Mouse (Mus musculus): ENCODE measurements around the gene Rbpjl.

The Rbpjl gene

DNA sequence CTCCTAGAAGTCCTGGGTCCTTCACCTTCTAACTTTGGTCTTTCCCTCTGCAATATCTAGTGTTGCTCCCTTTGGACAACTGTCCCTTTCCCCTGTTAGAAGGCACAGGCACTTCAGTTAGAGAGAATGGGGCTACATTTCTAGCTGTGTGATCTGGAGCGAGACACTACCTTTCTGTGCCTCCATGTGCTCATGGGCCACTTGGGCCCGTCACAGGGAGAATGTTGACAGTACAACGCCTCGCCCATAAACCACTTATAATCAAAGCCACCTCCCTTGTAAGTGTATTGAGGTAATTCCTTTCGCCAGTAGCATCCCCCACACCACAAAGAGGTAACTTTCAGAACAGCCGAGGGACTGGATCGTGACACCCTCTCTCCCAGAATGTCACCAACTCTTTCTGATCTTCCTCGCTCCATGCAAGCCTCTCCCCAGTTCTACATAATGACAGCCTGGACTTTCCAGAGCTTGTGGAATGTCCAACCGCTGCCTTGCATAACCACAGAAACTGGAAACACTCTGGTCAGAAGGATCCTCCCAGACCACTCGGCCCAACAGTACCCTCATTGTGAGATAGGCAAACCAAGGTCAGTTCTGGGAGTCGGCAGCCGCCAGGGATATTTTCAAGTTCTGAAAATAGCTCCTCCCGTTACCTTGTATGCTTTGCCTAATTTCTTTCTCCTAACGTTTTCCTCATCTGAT lies 46.6 kb downstream of the Rbpjl start:
- DNase-seq: no peak

DNA sequence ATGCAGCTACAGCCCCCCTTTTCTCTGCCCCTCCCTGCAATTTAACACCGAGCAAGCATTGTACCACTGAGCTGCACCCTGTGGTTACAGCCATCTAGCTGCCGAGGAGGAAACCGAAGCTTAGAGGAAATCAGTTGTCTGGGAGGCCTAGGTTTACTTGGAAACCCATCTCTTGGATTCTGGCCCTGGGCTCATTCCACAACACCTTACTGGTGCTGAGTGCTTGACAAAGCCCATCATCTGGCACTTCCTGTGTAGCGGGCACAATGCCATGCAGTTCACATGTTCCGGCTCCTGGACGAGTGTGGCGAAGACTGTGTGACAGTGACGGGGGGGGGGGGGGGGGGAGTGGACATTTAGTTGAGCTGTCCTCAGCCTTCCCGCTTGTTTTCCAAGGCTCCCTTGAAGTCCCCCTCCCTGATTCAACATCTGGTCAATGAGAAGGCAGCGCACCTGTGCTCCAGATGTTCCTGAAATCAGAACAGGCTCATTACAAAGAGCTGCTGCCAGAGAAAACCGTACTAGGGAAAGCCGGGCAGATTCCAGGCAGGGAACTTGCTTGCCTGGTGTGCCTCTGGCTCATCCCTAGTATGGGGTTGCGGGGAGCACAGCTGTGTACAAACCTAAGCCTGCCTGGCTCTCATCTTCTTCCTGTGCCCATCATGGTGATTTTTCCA lies 49.2 kb downstream of the Rbpjl start:
- DNase-seq: no peak

DNA sequence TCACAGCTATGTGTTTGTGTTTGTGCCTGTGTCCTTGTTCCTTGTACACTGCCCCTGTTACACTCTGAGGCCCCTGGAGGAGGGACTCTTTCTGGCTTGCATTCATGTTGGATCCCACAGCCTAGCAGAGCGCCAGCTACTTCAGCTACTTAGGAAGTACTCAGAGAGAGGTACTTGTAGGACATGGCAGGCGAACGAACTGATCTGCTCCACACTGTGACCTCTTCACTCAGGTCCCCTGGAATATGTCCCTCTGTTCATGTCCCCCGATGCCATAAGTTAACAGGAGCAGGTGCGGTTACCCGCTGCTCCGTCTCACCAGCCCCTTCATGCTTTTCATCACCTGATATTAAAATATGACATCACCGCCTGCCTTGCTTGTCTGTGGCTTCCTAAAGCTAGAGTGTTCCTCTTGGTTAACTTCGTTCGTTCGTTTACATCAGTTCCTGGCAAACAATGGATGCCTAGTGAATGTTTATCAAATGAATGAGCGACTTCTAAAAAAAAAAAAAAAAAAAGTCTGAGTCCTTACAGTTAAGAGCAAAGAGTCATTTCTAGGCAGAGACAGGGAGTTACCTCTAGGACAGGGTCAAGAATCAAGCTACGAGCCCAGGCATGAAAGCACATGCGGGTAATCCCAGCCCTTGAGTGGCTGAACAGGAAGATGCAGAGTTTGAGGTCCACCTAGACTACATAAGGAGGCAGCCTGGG lies 50.3 kb downstream of the Rbpjl start:
- DNase-seq: no peak

DNA sequence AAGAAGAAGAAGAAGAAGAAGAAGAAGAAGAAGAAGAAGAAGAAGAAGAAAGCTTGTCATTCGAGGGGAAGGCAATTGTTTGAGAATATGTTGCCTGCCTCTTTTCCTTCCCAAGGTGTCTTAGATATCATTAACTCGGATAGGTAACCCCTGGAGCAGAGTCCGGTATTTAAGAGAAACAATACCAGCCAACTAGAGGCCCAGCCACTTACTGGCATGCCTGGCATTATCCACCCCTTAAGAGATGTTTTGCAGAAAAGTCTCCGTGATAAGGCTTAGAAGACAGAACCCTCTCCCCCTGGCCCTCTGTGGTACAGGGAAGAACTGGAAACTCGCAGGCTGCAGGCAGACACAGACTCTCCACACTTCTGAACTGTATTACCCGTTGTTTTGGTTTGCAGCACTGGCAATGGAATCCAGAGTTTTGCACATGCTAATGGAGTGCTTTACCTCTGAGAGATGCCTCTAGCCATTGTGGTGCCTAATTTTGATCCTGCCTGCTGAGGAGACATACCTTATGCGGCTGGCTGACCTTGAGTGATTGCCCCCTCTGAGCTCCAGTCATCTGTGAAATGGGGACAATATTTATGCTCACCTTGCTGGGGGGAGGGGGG lies 51.1 kb downstream of the Rbpjl start:
- DNase-seq: no peak

DNA sequence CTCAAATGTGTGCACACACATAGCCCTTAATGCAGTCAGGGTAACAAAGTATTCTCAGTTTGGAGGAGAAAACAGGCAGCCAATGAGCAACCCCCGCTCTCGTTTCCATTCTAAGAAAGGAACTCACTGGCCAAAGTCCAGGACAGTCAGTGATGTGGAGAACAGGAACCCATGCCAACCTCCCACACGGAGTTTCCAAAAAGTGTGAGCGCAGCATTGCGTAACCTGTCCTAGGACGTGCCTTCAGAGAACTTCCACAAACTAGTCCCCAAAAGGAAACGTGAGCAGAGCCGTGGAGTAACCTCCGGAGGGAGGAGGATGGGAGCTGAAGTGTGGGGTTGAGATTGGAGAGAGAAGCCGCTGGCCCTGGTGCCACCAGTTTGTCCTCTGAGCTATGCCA lies 51.9 kb downstream of the Rbpjl start:
- no peak for DNase-seq

DNA sequence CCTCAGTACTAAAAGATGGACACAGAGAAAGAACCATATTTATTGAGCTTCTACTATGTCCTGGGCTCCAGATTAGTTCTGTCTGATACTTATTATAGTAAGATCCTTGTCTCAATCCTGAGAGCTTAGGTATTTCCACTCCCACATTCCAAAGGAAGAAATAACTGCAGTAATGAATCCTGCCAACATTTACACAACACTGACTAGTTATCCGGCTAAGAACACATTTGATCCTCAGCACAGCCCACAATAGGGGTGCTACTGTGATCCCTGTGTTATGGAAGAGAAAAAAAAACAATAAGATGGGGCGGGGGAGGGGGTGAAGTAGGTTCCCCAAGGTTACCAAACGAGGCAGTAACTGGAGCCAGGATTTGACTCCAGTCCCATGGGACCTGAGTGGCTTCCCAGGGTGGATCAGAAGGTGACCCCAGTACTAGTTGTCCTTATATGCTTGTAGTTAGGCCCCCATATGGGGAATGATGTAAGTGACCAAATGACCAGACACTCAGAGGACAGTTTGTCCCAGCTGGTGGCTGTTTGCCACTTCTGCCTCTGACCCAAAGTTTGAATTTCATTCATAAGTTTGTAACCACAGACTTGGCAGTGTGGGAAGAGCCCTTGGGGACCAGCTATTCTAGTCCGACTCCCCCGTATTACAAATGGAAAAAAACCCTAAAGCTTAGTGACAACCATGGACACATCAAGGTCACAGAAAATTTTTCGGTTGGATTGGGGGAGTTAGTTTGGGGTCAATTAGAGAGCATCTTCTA lies 52.7 kb downstream of the Rbpjl start:
- no peak for DNase-seq

DNA sequence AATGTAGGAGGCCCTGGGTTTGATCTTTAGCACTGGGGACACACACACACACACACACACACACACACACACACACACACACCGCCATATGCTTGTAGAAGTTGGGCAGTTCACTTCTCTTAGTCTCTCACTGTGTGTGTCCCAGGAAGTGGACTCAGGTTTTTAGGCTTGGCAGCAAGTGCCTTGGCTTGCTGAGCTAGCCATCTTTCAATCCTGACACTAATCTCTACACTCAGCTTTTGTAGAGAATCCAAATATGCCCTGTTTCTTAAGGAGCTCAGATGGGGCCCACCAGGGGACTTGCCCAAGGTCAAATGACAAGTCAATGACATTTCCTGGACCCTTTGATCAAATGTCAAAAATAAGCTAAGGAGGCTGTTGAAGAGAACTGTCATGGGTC lies 53.5 kb downstream of the Rbpjl start:
- no peak for DNase-seq

DNA sequence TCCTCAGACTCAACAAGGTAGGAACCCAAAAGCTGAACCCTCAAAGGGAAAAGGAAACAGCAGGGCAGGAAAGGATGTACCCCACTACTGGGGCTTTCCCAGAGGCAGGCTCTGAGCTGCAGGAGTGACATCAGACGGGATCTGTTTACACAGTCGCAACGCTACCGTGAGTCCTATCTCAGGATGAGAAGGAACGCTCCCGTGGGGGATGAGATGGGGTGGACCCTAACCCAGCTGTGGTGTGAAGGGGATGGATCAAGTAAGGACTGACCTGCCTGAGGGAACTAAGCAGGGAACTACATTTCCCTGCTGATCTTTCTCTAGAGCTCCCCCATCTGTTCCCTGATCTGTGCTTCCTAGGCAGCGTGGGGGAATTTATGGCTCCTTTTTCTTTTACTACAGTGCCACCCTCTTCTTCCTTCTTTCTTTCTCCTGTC lies 53.9 kb downstream of the Rbpjl start, which contains the start of gene Sys1:
Gene Sys1, plus strand, starts transcription at position 101 of the 437 bp plus-strand sequence.
- DNase-seq: no peak

DNA sequence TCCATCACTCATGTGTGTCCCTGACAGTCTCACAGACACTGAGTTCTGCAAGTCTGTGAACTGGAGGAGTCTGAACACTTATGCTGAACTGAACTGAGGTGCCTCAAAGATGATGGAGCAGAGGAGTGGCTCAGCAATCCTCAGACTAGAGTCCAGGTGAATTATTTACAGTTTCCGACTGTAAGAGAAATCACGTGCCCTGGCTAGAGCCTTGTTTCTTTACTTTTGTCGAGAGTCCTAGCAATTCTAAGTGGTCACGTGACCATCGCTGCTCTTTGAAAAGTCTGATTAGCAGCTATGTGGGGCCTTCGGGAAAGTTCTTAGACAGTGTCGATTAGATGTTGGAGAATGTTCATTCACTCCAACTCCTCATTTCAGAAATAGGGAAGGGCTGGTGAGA lies 55.0 kb downstream of the Rbpjl start:
- no peak for DNase-seq

DNA sequence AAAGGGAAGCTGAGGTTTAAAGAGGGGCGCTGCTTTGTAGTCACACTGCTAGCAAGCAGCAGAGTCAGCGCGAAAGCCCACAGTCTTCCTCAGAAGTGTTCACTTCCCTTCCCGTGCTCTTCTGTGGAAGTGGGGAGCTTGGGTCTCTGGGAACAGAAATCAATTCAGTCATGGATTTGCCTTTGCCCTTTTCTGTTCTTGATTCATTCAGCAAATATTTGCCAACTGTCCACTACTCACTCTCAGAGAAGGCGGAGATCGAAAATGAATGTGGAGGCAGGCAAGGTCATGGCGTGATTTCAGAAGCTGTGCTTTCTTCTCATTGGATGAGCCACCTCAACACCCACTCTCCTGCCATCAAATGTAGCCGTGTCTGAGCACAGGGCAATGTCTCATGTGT lies 55.6 kb downstream of the Rbpjl start:
- DNase-seq: no peak

DNA sequence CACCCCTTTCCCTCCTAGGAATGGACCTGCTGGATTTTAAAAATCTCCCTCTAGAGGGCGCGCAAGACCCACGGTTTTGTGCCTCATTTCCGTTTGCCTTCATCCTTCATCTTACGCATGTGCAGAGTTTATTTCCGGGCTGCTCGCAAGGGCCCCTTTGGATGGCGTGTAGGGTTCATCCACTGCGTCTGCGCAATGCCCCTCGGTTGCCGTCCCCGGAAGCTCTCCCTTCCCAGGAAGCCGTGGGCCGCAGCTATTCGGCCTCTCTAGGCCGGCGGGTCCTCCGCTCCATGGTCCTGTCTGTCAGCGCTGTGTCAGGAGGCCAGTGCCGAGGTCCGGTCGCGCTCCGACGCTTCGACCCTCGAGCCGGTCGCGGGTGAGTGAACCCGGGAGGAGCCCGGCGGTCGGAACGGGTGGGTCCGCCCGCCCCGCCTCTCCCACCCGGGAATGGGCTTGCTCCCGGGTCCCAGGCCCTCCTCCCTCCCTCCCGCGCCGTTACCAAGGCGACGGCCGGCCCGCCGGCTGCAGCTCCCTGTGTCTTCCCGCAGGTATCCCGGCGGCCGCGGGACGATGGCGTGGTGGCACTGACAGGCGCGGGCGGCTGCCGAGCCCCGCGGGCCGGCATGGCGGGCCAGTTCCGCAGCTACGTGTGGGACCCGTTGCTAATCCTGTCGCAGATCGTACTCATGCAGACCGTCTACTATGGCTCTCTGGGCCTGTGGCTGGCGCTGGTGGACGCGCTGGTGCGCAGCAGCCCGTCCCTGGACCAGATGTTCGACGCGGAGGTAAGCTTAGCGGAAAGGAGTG lies 58.0 kb downstream of the Rbpjl start, which contains the start of gene Gm20458:
Gene Gm20458, plus strand, starts transcription at position 223 of the 807 bp plus-strand sequence.
- DNase-seq: peak; percentile 94
